Mouse (Mus musculus) R1 (cell line): ENCODE measurements around the gene Icam5.
"Not testable (repeated sequence)": the region's sequence is repeated elsewhere in the genome, so short reads cannot be mapped to it uniquely, and the experiment has no call there.

Experiments
- DNase-seq: peaks from one replicate; pipeline ENCODE4 v3.0.0-alpha.2; 2018; ENCODE audit warnings: low read depth, low spot score

Icam5 gene

GRCm38 (mm10) chr9:21035586-21035985, 3.7 kb downstream of the Icam5 start:
- no peak for DNase-seq

GRCm38 (mm10) chr9:21036161-21036560, 4.3 kb downstream of the Icam5 start:
- DNase-seq, result no peak

GRCm38 (mm10) chr9:21036666-21037065, 4.8 kb downstream of the Icam5 start:
- no peak for DNase-seq

GRCm38 (mm10) chr9:21037481-21037891, 5.6 kb downstream of the Icam5 start:
- DNase-seq, result peak; percentile 49

- DNase-seq, result no peak
Measured at GRCm38 (mm10) chr9:21039779-21040178, 7.9 kb downstream of the Icam5 start.

- no peak for DNase-seq
Measured at GRCm38 (mm10) chr9:21041308-21041707, 9.4 kb downstream of the Icam5 start.

- no peak for DNase-seq
Measured at GRCm38 (mm10) chr9:21043563-21043962, 11.7 kb downstream of the Icam5 start.

- DNase-seq, result not testable (repeated sequence)
Measured at GRCm38 (mm10) chr9:21044785-21045184, 12.9 kb downstream of the Icam5 start.

GRCm38 (mm10) chr9:21045235-21045634, 13.4 kb downstream of the Icam5 start:
- DNase-seq, result no peak

GRCm38 (mm10) chr9:21051578-21051977, 19.7 kb downstream of the Icam5 start:
- DNase-seq, result no peak

- no peak for DNase-seq
Measured at GRCm38 (mm10) chr9:21062928-21063327, 31.1 kb downstream of the Icam5 start.

- DNase-seq, result peak; percentile 49
Measured at GRCm38 (mm10) chr9:21067006-21067684, 35.3 kb downstream of the Icam5 start, which contains the start of gene Zglp1. TSS of gene Zglp1 (minus strand) at chr9:21067093.

- peak; percentile 56 for DNase-seq
Measured at GRCm38 (mm10) chr9:21072641-21073040, 40.8 kb downstream of the Icam5 start.

GRCm38 (mm10) chr9:21073044-21073840, 41.4 kb downstream of the Icam5 start, which contains the start of the genes Gm49373 and Fdx1l:
TSS of gene Gm49373 (minus strand) at chr9:21073096.
TSS of gene Fdx1l (minus strand) at chr9:21073614.
- DNase-seq, result peak; percentile 92

- no peak for DNase-seq
Measured at GRCm38 (mm10) chr9:21074173-21074572, 42.3 kb downstream of the Icam5 start.

GRCm38 (mm10) chr9:21075625-21076024, 43.8 kb downstream of the Icam5 start:
- no peak for DNase-seq

- DNase-seq, result no peak
Measured at GRCm38 (mm10) chr9:21081127-21081526, 49.3 kb downstream of the Icam5 start.

GRCm38 (mm10) chr9:21083324-21083723, 51.5 kb downstream of the Icam5 start:
- DNase-seq, result no peak
